Mouse (Mus musculus) urinary bladder, postnatal 0 days (tissue): ENCODE results near the gene Dact2. TPM values are rescaled to one million over a fixed set of nuclear protein-coding genes. Genes with fewer than 3 reads are reported as not detected.

ENCODE experiments used
- polyA plus RNA-seq: library from polyadenylated mRNA; unstranded; fragments of >200 nt; fragmentation: Nextera tagmentation; extraction: Ambion mirVana; gene quantifications from 2 replicates; pipeline ENCODE4 v1.2.1, GENCODE M21; 2015

The Dact2 gene
- polyA plus RNA-seq: 0.65 and 1.1 TPM in 2 replicates

DNA sequence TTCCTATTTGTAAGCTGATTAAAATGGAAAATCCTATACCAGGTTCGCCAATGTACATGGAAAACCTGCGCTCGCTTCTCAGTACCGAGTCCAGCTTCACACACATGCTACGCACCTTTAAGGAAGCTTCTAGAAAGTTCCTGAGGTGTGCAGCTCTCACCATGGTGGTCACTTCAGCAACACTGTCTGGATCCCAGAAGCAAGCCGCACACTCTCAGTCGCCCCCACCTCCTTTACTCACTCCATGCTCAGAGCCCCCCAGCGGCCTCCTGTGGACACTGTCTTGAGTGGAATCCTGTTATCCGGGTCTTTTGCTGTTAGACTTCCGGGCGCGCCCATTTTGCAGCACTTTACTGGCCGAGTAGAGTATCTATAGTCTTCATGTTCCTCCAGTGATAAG is at the start of gene Dact2:
Gene Dact2 (minus strand): TSS at position 244 of the 400 bp plus-strand sequence.

Other genes starting within 250 kb of the Dact2 start
- gene Gm7356, start 200.6 kb downstream of the Dact2 start, polyA plus RNA-seq: not detected in 2 replicates
- not detected in 2 replicates for gene Gm7358, start 144.8 kb downstream of the Dact2 start, polyA plus RNA-seq
- 122 and 127 TPM in 2 replicates for gene Smoc2, start 75.2 kb upstream of the Dact2 start, polyA plus RNA-seq